Mouse (Mus musculus): ENCODE results near the gene Kcnq1. TPM values are rescaled to one million over a fixed set of nuclear protein-coding genes. Genes with fewer than 3 reads are reported as not detected.

The Kcnq1 gene
- polyA plus RNA-seq, 2 experiments = 1.5 to 1.7 TPM

GRCm38 (mm10) chr7:143105258-143105897, 784 bp upstream of the Kcnq1 start:
- 69% methylated on average over 11 of the region's 11 CpGs for WGBS
- H3K4me3 ChIP-seq (replicated peaks; ENCODE audit: low read length) = no peak overlapping the region
- H3K4me2 ChIP-seq (replicated peaks; ENCODE audit: low read depth, low read length, severe bottlenecking) = no peak overlapping the region
- TF ChIP-seq POLR2A (IDR thresholded peaks at IDR 0.05; ENCODE audit: borderline replicate concordance, extremely low read depth, insufficient read depth, insufficient read length) = no peak
- H3K36me3 ChIP-seq (ENCODE audit: control insufficient read depth, insufficient read depth, low read length) = no peaks in the 10 kb centered on the region
- H3K9ac ChIP-seq (ENCODE audit: low read depth, low read length, severe bottlenecking) = no peak overlapping the region
- H3K27me3 ChIP-seq (ENCODE audit: control insufficient read depth, insufficient read depth, low read length) = peaks cover 47% of the 10 kb centered on the region
- H3K4me1 ChIP-seq (ENCODE audit: control insufficient read depth, insufficient read depth, low read length) = peaks cover 2% of the 10 kb centered on the region; the same call in 1 of the 2 replicates
- H3K9me3 ChIP-seq (ENCODE audit: control insufficient read depth, low read length) = no peaks in the 10 kb centered on the region
- H3K27ac ChIP-seq (replicated peaks; ENCODE audit: low read depth, low read length) = no peak overlapping the region
- no peak for DNase-seq (ENCODE audit: low spot score)
- no peak for ATAC-seq (ENCODE audit: low FRiP score, low read depth)

GRCm38 (mm10) chr7:143106672-143107465, 707 bp downstream of the Kcnq1 start:
- H3K4me3 ChIP-seq (replicated peaks; ENCODE audit: low read length) = peak overlapping the region; percentile 37
- no peak for TF ChIP-seq POLR2A (IDR thresholded peaks at IDR 0.05; ENCODE audit: borderline replicate concordance, extremely low read depth, insufficient read depth, insufficient read length)
- H3K27me3 ChIP-seq (ENCODE audit: control insufficient read depth, insufficient read depth, low read length) = peaks cover 47% of the 10 kb centered on the region
- WGBS = 10% methylated on average over 36 of the region's 57 CpGs
- no peaks in the 10 kb centered on the region for H3K9me3 ChIP-seq (ENCODE audit: control insufficient read depth, low read length)
- H3K27ac ChIP-seq (replicated peaks; ENCODE audit: low read depth, low read length) = no peak overlapping the region
- peaks cover 2% of the 10 kb centered on the region; the same call in 1 of the 2 replicates for H3K4me1 ChIP-seq (ENCODE audit: control insufficient read depth, insufficient read depth, low read length)
- ATAC-seq (ENCODE audit: low FRiP score, low read depth) = no peak
- no peaks in the 10 kb centered on the region for H3K36me3 ChIP-seq (ENCODE audit: control insufficient read depth, insufficient read depth, low read length)
- DNase-seq (ENCODE audit: low spot score) = no peak
- H3K4me2 ChIP-seq (replicated peaks; ENCODE audit: low read depth, low read length, severe bottlenecking) = peak overlapping the region; percentile 67
- peak overlapping the region; percentile 40; the same call in 1 of the 2 replicates for H3K9ac ChIP-seq (ENCODE audit: low read depth, low read length, severe bottlenecking)

- Histone ChIP-seq H3K9me3 (ENCODE audit: control insufficient read depth, low read length) (no peaks in the 10 kb centered on the region), H3K9ac (ENCODE audit: low read depth, low read length, severe bottlenecking) (no peak overlapping the region), H3K27me3 (ENCODE audit: control insufficient read depth, insufficient read depth, low read length) (peaks cover 47% of the 10 kb centered on the region), H3K4me3 (replicated peaks; ENCODE audit: low read length) (no peak overlapping the region), H3K4me2 (replicated peaks; ENCODE audit: low read depth, low read length, severe bottlenecking) (no peak overlapping the region), H3K4me1 (ENCODE audit: control insufficient read depth, insufficient read depth, low read length) (peaks cover 2% of the 10 kb centered on the region; the same call in 1 of the 2 replicates), H3K27ac (replicated peaks; ENCODE audit: low read depth, low read length) (no peak overlapping the region), H3K36me3 (ENCODE audit: control insufficient read depth, insufficient read depth, low read length) (no peaks in the 10 kb centered on the region)
- 32% methylated on average over 3 of the region's 5 CpGs for WGBS
- ATAC-seq (ENCODE audit: low FRiP score, low read depth) = no peak
- DNase-seq (ENCODE audit: low spot score) = no peak
- TF ChIP-seq POLR2A (IDR thresholded peaks at IDR 0.05; ENCODE audit: borderline replicate concordance, extremely low read depth, insufficient read depth, insufficient read length) = no peak
Observed at GRCm38 (mm10) chr7:143108200-143108599, 2.0 kb downstream of the Kcnq1 start.

GRCm38 (mm10) chr7:143108996-143109660, 3.0 kb downstream of the Kcnq1 start:
- Histone ChIP-seq H3K27me3 (ENCODE audit: control insufficient read depth, insufficient read depth, low read length) (peaks cover 47% of the 10 kb centered on the region), H3K36me3 (ENCODE audit: control insufficient read depth, insufficient read depth, low read length) (no peaks in the 10 kb centered on the region), H3K27ac (replicated peaks; ENCODE audit: low read depth, low read length) (no peak overlapping the region), H3K4me3 (replicated peaks; ENCODE audit: low read length) (no peak overlapping the region), H3K4me2 (replicated peaks; ENCODE audit: low read depth, low read length, severe bottlenecking) (no peak overlapping the region), H3K4me1 (ENCODE audit: control insufficient read depth, insufficient read depth, low read length) (peaks cover 2% of the 10 kb centered on the region; the same call in 1 of the 2 replicates), H3K9ac (ENCODE audit: low read depth, low read length, severe bottlenecking) (peak overlapping the region; percentile 3; the same call in 1 of the 2 replicates), H3K9me3 (ENCODE audit: control insufficient read depth, low read length) (no peaks in the 10 kb centered on the region)
- DNase-seq (ENCODE audit: low spot score) (no peak), ATAC-seq (ENCODE audit: low FRiP score, low read depth) (no peak)
- 18% methylated on average over 3 of the region's 3 CpGs for WGBS
- no peak for TF ChIP-seq POLR2A (IDR thresholded peaks at IDR 0.05; ENCODE audit: borderline replicate concordance, extremely low read depth, insufficient read depth, insufficient read length)

- DNase-seq (ENCODE audit: low spot score) (no peak), ATAC-seq (ENCODE audit: low FRiP score, low read depth) (no peak)
- 0 out of 2 replicates have a peak, but pooled peaks cover 1% of the 10 kb centered on the region for H3K9me3 ChIP-seq (ENCODE audit: control insufficient read depth, low read length)
- H3K9ac ChIP-seq (ENCODE audit: low read depth, low read length, severe bottlenecking) = peak overlapping the region; percentile 3; the same call in 1 of the 2 replicates
- TF ChIP-seq POLR2A (IDR thresholded peaks at IDR 0.05; ENCODE audit: borderline replicate concordance, extremely low read depth, insufficient read depth, insufficient read length) = no peak
- no peaks in the 10 kb centered on the region for H3K36me3 ChIP-seq (ENCODE audit: control insufficient read depth, insufficient read depth, low read length)
- no peak overlapping the region for H3K4me3 ChIP-seq (replicated peaks; ENCODE audit: low read length)
- no peak overlapping the region for H3K4me2 ChIP-seq (replicated peaks; ENCODE audit: low read depth, low read length, severe bottlenecking)
- H3K27me3 ChIP-seq (ENCODE audit: control insufficient read depth, insufficient read depth, low read length) = peaks cover 41% of the 10 kb centered on the region
- WGBS = 79% methylated on average over 3 of the region's 3 CpGs
- no peak overlapping the region for H3K27ac ChIP-seq (replicated peaks; ENCODE audit: low read depth, low read length)
- peaks cover 2% of the 10 kb centered on the region; the same call in 1 of the 2 replicates for H3K4me1 ChIP-seq (ENCODE audit: control insufficient read depth, insufficient read depth, low read length)
Observed at GRCm38 (mm10) chr7:143109696-143110095, 3.5 kb downstream of the Kcnq1 start.
